Mouse (Mus musculus) embryonic fibroblast, embryonic 13.5 days (primary cell): ENCODE data around the gene Ccdc27. TPM values are rescaled to one million over a fixed set of nuclear protein-coding genes. Genes with fewer than 3 reads are reported as not detected.

Source experiments
- H3K27ac ChIP-seq: 2 replicates; pipeline ENCODE4 v1.5.1; 2012; ENCODE audit warnings: low read length, control low read depth, inconsistent platforms; ENCODE audit not compliant: insufficient read depth
- H3K4me1 ChIP-seq: 2 replicates; pipeline ENCODE4 v1.6.1; 2011; ENCODE audit warnings: low read length; ENCODE audit not compliant: control insufficient read depth, insufficient read depth
- H3K4me3 ChIP-seq: 2 replicates; pipeline ENCODE4 v1.5.1; 2011; ENCODE audit warnings: mild to moderate bottlenecking, control low read depth, low read length; ENCODE audit not compliant: insufficient read depth
- CTCF ChIP-seq: IDR thresholded peaks from 2 replicates; pipeline ENCODE4 v1.5.1; 2011; ENCODE audit warnings: mild to moderate bottlenecking, control low read depth, low read length, moderate library complexity, borderline replicate concordance; ENCODE audit not compliant: insufficient read depth
- POLR2A ChIP-seq: IDR thresholded peaks from 2 replicates; pipeline ENCODE4 v1.6.1; 2011; ENCODE audit warnings: low read depth, mild to moderate bottlenecking, control low read depth, low read length, moderate library complexity
- polyA plus RNA-seq: library from polyadenylated mRNA; stranded (reverse); fragments of >200 nt; gene quantifications from 2 replicates; pipeline ENCODE4 v1.2.4, GENCODE M21; 2011; ENCODE audit warnings: low read depth; ENCODE audit not compliant: missing spikeins, insufficient read length

Ccdc27 gene
- polyA plus RNA-seq, 1 experiment: not detected

DNA sequence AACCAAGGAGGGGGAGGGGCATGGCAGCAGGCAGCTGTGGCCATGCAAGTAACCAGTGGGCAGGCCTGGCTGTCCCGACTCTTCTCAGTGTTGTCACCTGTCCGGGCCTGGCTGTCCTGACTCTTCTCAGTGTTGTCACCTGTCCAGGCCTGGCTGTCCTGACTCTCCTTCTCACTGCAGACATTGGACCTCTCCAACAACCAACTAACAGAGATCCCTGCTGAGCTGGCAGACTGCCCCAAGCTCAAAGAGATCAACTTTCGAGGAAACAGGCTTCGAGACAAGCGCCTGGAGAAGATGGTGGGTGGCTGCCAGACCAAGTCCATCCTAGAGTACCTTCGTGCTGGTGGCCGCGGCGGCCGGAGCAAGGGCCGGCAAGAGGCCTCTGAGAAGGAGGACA is 27.0 kb downstream of the Ccdc27 start:
- no peak overlapping the region for H3K27ac ChIP-seq
- H3K4me3 ChIP-seq: no peak overlapping the region
- H3K4me1 ChIP-seq: peaks cover 7% of the 10 kb centered on the region
- TF ChIP-seq CTCF (no peak), POLR2A (no peak)

DNA sequence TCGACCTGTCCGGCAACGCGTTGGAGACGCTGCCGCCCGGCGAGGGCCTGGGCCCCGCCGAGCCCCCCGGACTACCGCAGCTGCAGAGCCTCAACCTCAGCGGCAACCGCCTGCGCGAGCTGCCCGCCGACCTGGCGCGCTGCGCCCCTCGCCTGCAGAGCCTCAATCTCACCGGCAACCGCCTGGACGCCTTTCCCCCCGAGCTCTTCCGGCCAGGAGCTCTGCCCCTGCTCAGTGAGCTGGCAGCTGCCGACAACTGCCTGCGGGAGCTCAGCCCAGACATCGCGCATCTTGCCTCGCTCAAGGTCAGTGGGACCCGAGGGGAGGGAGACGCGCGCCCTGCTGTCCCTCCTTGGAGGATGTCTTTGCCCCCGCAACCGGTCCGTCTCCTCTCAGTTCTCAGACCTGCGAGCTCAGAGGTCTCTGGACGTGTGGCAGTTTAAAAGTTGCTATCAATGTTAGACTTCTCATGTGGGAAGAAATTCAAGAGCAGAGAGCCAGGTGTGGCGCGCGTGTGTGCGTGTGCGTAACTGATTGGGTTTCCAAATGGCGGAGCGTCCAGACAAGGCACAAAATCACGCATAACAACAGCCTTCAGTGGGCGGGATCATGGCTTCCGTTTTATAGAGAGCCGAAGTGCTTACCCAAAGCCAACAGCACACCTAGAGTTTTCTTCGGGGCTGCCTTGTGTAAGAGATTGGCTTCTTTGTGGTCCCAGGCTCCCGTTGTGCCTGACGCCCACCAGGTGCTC is 30.2 kb downstream of the Ccdc27 start:
- TF ChIP-seq CTCF: no peak
- no peak for TF ChIP-seq POLR2A
- no peak overlapping the region for H3K27ac ChIP-seq
- peak overlapping the region; percentile 98 for H3K4me3 ChIP-seq
- H3K4me1 ChIP-seq: peaks cover 7% of the 10 kb centered on the region

DNA sequence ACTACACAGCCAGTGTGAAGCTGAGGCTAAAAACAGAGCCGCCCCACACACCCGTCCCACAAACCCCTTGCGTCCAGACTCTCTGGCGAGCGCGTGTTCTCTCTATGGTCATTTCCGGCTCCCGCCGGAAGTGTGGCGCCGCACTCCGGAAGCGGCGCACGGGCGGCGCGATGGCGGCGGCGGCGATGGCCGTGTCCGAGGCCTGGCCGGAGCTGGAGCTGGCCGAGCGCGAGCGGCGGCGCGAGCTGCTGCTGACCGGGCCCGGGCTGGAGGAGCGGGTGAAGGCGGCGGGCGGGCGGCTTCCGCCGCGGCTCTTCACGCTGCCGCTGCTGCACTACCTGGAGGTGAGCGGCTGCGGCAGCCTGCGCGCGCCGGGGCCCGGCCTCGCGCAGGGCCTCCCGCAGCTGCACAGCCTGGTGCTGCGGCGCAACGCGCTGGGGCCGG is 30.8 kb downstream of the Ccdc27 start, which contains the start of gene Lrrc47:
Lrrc47 (plus strand) TSS at position 86 of the 444 bp plus-strand sequence.
- Histone ChIP-seq H3K4me3 (peak within 1 kb of the TSS; percentile 98), H3K27ac (no peak within 1 kb of the TSS), H3K4me1 (peaks cover 7% of the 10 kb centered on the region)
- peak; percentile 83; the same call in 1 of the 2 replicates for TF ChIP-seq POLR2A
- TF ChIP-seq CTCF: no peak

DNA sequence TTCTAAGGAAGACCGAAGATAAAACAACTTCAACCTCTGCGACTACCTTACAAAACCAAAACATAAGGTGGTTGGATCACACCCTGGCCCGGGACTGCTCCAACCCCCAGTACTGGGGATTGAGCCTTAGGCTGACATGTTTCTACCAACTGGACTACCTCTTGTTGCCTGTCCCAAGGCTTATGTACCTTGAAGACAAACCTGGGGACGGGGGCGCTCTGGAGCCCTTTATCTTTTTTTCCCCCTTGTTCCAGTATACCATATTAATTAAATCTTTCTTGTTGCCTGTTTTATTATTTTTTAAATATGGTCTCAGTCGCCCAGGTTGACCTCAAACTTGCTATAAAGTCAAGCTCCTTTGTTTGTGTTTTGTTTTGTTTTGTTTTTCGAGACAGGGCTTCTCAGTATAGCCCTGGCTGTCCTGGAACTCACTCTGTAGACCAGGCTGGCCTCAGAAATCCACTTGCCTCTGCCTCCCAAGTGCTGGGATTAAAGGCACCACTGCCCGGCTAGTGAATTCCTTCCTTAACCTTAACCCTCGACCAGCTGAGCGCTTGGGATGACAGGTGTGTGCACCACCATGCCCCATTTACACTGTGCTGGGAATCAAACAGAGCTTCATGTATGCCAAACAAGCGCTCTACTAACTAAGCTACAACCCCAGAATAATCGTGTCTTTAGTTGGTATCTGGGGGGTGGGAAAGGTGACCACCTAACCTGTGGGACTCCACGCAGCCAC is 31.4 kb downstream of the Ccdc27 start:
- Histone ChIP-seq H3K4me3 (peak overlapping the region; percentile 98), H3K4me1 (peaks cover 7% of the 10 kb centered on the region), H3K27ac (no peak overlapping the region)
- TF ChIP-seq POLR2A (no peak; the same call in 1 of the 2 replicates), CTCF (no peak)

DNA sequence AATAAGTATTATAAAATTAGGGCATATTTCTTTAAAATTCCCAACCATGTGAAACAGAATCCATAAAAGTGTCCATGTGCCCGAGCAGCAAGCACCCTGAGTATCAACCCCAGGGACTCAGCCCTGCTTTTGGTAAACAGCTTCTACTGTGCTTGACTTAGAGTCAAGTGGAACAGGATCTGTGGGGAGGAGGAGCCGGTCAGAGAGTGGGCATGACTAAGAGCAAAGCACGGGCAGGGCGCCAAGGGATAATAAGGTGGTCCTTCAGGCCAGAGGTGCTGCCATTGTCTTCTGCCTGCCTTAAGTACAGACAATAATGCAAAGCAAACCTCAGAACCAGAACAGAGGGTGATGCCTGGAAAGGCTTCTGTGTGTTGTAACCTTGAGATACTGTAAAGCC is 34.7 kb downstream of the Ccdc27 start:
- no peak overlapping the region for H3K4me3 ChIP-seq
- TF ChIP-seq POLR2A (no peak), CTCF (no peak)

DNA sequence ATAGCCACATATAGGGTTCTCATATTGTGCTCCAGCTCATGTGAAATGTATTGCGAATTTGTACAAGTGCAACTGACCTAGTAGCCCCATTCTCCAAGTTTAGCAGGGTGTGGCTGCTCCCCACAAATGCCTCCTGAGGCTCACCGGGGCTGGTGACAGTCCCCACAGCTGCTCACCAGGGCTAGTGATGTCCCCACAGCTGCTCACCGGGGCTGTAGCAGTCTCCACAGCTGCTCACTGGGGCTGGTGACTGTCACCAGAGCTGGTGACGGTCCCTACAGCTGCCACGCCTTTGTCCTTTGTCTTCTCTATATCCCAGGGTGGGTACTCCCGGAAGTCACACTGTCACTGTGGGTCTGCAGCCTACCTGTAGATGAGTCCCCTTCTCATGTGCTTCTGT is 36.2 kb downstream of the Ccdc27 start:
- no peaks in the 10 kb centered on the region for H3K4me1 ChIP-seq
- no peak overlapping the region for H3K27ac ChIP-seq
- no peak overlapping the region for H3K4me3 ChIP-seq
- TF ChIP-seq CTCF (no peak), POLR2A (no peak)

More for the DNA sequence above, 34.7 kb downstream of the Ccdc27 start:
- H3K4me1 ChIP-seq: no peaks in the 10 kb centered on the region
- no peak overlapping the region for H3K27ac ChIP-seq

DNA sequence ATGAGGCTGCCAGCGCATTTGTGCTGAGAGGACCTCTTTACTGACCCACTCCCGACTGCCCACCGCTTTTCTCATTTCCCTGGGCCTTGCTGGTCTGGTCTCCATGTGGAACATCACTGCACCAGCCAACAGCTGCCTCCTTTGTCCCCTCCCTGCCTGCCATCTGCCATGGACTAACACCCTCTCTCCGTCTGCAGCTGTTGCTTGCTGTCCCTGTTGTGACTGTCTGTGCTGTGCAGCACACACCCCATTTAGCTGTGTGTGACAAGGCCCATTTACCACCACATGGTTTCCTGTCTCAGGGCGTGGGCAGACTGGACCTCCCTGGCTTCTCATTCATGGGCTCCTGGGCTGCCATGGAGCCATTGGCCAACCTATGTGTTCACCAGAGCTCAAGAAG is 37.0 kb downstream of the Ccdc27 start:
- Histone ChIP-seq H3K27ac (no peak overlapping the region), H3K4me1 (no peaks in the 10 kb centered on the region), H3K4me3 (no peak overlapping the region)
- no peak for TF ChIP-seq POLR2A
- no peak for TF ChIP-seq CTCF

DNA sequence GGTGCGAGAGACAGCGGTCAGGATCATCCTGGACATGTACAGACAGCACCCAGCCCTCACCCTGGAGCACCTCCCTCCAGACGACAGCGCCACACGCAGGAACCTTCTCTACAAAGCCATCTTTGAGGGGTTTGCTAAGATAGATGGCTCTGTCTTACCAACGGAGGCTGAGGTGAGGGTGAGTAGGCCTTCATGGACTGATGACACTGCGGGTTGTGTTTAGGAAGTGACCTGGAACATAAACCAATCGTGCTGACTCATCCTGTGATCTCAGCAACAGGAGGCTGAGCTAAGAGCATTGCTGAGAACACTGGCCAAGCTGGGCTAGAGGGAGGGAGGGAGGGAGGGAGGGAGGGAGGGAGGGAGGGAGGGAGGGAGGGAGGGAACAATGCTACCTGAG is 49.0 kb downstream of the Ccdc27 start:
- Histone ChIP-seq H3K4me1 (0 out of 2 replicates have a peak, but pooled peaks cover 4% of the 10 kb centered on the region), H3K4me3 (no peak overlapping the region), H3K27ac (no peak overlapping the region)
- no peak for TF ChIP-seq POLR2A
- no peak for TF ChIP-seq CTCF

DNA sequence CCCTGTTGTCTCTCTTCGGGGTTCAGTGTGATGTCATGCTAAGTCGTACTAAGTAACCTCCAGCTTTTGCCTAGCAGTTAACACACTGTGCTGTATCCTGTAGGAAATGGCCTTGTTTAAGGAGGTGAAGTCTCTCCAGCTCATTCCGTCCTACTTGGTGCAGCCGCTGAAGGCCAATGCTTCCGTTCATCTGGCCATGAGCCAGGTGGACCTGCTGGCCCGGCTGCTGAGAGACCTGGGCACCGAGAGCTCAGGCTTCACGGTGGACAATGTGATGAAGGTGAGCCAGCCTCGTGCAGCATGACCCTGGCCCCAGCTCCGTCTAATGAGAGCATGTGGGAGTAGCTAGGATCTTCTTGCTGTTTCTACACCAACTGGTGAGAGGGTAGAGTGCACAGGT is 49.8 kb downstream of the Ccdc27 start:
- H3K4me3 ChIP-seq: no peak overlapping the region
- 0 out of 2 replicates have a peak, but pooled peaks cover 4% of the 10 kb centered on the region for H3K4me1 ChIP-seq
- TF ChIP-seq POLR2A: no peak
- no peak for TF ChIP-seq CTCF
- H3K27ac ChIP-seq: no peak overlapping the region

DNA sequence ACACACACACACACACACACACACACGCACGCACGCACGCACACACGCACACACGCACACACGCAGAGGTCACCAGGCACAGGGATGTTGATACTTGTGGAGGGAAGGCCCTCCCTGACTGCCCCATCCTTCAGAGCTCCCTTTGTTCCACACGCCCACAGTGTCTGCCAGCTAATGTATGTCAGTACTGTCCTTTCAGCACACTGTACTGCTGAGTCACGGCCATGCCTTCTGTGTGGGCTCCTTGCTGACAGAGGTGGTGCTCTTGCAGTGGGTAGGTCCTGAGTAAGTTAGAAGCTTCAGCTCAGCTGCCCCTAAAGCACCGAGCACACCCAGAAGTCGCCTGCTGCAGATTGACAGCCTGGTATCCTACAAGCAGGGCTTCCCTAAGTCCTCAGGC is 62.0 kb downstream of the Ccdc27 start:
- TF ChIP-seq POLR2A (no peak), CTCF (no peak)
- H3K4me1 ChIP-seq: no peaks in the 10 kb centered on the region
- H3K4me3 ChIP-seq: no peak overlapping the region
- H3K27ac ChIP-seq: no peak overlapping the region
